In the genomic region with DNA sequence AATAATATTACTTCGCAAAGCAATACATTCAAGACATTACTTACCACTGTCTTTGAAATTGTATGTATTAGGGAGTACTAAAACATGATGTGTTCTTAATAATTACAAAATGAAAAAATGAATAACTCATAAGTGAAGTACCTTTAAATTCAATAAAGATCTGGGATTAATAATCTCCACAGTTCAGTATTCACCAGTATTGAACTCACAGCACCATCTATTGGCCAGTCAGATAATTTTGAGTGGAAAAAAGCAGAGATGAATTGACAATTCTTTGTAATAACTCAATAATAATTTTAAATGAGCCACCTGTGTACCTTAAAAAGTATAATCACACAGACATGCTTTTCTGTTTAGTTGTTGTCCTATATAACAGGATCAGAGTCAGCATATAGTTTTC, we compare ENCODE assay signal across 1 mouse cellular context.
TF ChIP-seq lines count a peak whose summit lies in the region.

No protein-coding gene starts in this region.

TF ChIP-seq in MEL, 35 proteins besides CTCF, POLR2A, EP300 and RAD21 (continued from another document):
- no peak for TF ChIP-seq CHD1 (IDR thresholded peaks at IDR 0.05; ENCODE audit: low read depth, low read length)
- no peak for TF ChIP-seq CHD2 (IDR thresholded peaks at IDR 0.05; ENCODE audit: low read length)
- TF ChIP-seq USF2 (IDR thresholded peaks at IDR 0.05; ENCODE audit: borderline replicate concordance in 1 of 2, insufficient read depth in 1 of 2, low read depth in 1 of 2, low read length in 2 of 2), result no peak
- no peak for TF ChIP-seq ETS1 (IDR thresholded peaks at IDR 0.05; ENCODE audit: low read depth, low read length)
- TF ChIP-seq MAZ (IDR thresholded peaks at IDR 0.05; ENCODE audit: low read depth, low read length), result no peak
- TF ChIP-seq ELF1 (IDR thresholded peaks at IDR 0.05; ENCODE audit: low read depth, low read length), result no peak
